Mouse (Mus musculus): ENCODE measurements around the gene Mybph. TPM values are rescaled to one million over a fixed set of nuclear protein-coding genes. Genes with fewer than 3 reads are reported as not detected.

Gene Mybph
- polyA plus RNA-seq, 1 experiment: 7.7 TPM

DNA sequence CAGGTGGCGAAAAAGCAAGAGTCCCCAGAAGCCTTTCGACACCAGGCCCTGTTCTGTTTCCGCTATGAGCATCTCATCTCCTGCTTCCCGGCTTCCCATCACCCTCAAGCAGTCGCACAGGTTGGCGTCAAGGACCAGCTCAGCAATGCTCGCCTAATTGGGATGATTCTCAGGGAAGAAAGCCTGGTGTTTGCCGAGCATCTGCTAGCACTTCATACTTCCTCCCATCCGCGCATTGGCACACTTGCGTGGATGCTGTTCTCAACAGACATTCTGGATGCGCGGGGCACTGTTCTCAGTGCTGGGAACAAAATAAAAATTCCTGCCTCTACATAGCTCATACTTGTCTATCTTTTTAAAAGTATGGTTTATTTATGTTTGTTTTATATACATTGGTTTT, 11.0 kb downstream of the Mybph start:
- TF ChIP-seq POLR2A (IDR thresholded peaks at IDR 0.05; ENCODE audit: borderline replicate concordance, extremely low read depth, low read depth, low read length): no peak
- no peak for TF ChIP-seq CTCF (IDR thresholded peaks at IDR 0.05; ENCODE audit: insufficient read depth, low read length)
- Histone ChIP-seq H3K4me3 (replicated peaks; ENCODE audit: extremely low read depth, low read depth, low read length) (no peak overlapping the region), H3K4me1 (ENCODE audit: control insufficient read depth, insufficient read depth, low read length) (no peaks in the 10 kb centered on the region)
- DNase-seq: no peak
- 90% methylated on average over 13 of the region's 13 CpGs for WGBS

- TF ChIP-seq CTCF (IDR thresholded peaks at IDR 0.05; ENCODE audit: insufficient read depth, low read length): no peak
- no peak for TF ChIP-seq POLR2A (IDR thresholded peaks at IDR 0.05; ENCODE audit: borderline replicate concordance, extremely low read depth, low read depth, low read length)
- Histone ChIP-seq H3K4me1 (ENCODE audit: control insufficient read depth, insufficient read depth, low read length) (no peaks in the 10 kb centered on the region), H3K4me3 (replicated peaks; ENCODE audit: extremely low read depth, low read depth, low read length) (no peak overlapping the region)
- 33% methylated on average over 9 of the region's 9 CpGs for WGBS
- DNase-seq: no peak
These were observed 12.2 kb downstream of the Mybph start for GRCm38 (mm10) chr1:134205296-134206018.

- no peak overlapping the region for H3K4me3 ChIP-seq (replicated peaks; ENCODE audit: extremely low read depth, low read depth, low read length)
- 40% methylated on average over 5 of the region's 5 CpGs for WGBS
- H3K4me1 ChIP-seq (ENCODE audit: control insufficient read depth, insufficient read depth, low read length): peaks cover 2% of the 10 kb centered on the region; the same call in 1 of the 2 replicates
- DNase-seq: no peak
- TF ChIP-seq CTCF (IDR thresholded peaks at IDR 0.05; ENCODE audit: insufficient read depth, low read length) (no peak), POLR2A (IDR thresholded peaks at IDR 0.05; ENCODE audit: borderline replicate concordance, extremely low read depth, low read depth, low read length) (no peak)
These were observed 12.8 kb downstream of the Mybph start for GRCm38 (mm10) chr1:134206085-134206484.

GRCm38 (mm10) chr1:134210179-134210755, 17.0 kb downstream of the Mybph start:
- TF ChIP-seq CTCF (IDR thresholded peaks at IDR 0.05; ENCODE audit: insufficient read depth, low read length) (no peak), POLR2A (IDR thresholded peaks at IDR 0.05; ENCODE audit: borderline replicate concordance, extremely low read depth, low read depth, low read length) (no peak)
- 88% methylated on average over 6 of the region's 6 CpGs for WGBS
- H3K4me1 ChIP-seq (ENCODE audit: control insufficient read depth, insufficient read depth, low read length): peaks cover 4% of the 10 kb centered on the region; the same call in 1 of the 2 replicates
- H3K4me3 ChIP-seq (replicated peaks; ENCODE audit: extremely low read depth, low read depth, low read length): no peak overlapping the region
- no peak for DNase-seq

DNA sequence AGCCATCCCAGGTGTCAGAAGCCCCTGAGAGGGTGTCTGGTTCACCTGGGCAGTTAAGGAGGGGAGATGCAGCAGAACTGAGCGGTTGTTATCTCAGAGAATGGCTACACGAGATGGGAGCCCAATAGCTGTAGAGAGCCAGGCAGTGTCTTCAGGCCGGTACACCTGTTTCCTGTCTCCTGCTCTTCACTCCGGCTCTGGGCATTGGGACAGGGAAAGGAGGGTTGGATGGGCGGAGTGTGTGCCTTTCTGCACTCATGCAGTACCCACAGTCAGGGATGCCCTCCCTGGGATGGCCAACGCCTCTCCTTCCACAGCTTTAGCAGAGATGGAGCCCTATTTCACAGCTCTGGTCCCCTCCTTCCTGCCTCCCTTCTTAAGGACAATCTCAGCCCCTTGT, 17.8 kb downstream of the Mybph start:
- DNase-seq: no peak
- peaks cover 4% of the 10 kb centered on the region; the same call in 1 of the 2 replicates for H3K4me1 ChIP-seq (ENCODE audit: control insufficient read depth, insufficient read depth, low read length)
- no peak overlapping the region for H3K4me3 ChIP-seq (replicated peaks; ENCODE audit: extremely low read depth, low read depth, low read length)
- 40% methylated on average over 6 of the region's 6 CpGs for WGBS
- TF ChIP-seq CTCF (IDR thresholded peaks at IDR 0.05; ENCODE audit: insufficient read depth, low read length) (no peak), POLR2A (IDR thresholded peaks at IDR 0.05; ENCODE audit: borderline replicate concordance, extremely low read depth, low read depth, low read length) (no peak)

- 31% methylated on average over 2 of the region's 2 CpGs for WGBS
- TF ChIP-seq POLR2A (IDR thresholded peaks at IDR 0.05; ENCODE audit: borderline replicate concordance, extremely low read depth, low read depth, low read length) (no peak), CTCF (IDR thresholded peaks at IDR 0.05; ENCODE audit: insufficient read depth, low read length) (no peak)
- no peak for DNase-seq
- Histone ChIP-seq H3K4me1 (ENCODE audit: control insufficient read depth, insufficient read depth, low read length) (peaks cover 4% of the 10 kb centered on the region; the same call in 1 of the 2 replicates), H3K4me3 (replicated peaks; ENCODE audit: extremely low read depth, low read depth, low read length) (no peak overlapping the region)
These were observed 18.4 kb downstream of the Mybph start for GRCm38 (mm10) chr1:134211631-134212030.

- no peak overlapping the region for H3K4me3 ChIP-seq (replicated peaks; ENCODE audit: extremely low read depth, low read depth, low read length)
- DNase-seq: no peak
- TF ChIP-seq CTCF (IDR thresholded peaks at IDR 0.05; ENCODE audit: insufficient read depth, low read length) (no peak), POLR2A (IDR thresholded peaks at IDR 0.05; ENCODE audit: borderline replicate concordance, extremely low read depth, low read depth, low read length) (no peak)
- 73% methylated on average over 6 of the region's 6 CpGs for WGBS
- H3K4me1 ChIP-seq (ENCODE audit: control insufficient read depth, insufficient read depth, low read length): peaks cover 4% of the 10 kb centered on the region; the same call in 1 of the 2 replicates
These were observed 19.1 kb downstream of the Mybph start for GRCm38 (mm10) chr1:134212351-134212750.

GRCm38 (mm10) chr1:134213405-134213804, 20.2 kb downstream of the Mybph start:
- H3K4me3 ChIP-seq (replicated peaks; ENCODE audit: extremely low read depth, low read depth, low read length): no peak overlapping the region
- DNase-seq: no peak
- peaks cover 4% of the 10 kb centered on the region; the same call in 1 of the 2 replicates for H3K4me1 ChIP-seq (ENCODE audit: control insufficient read depth, insufficient read depth, low read length)
- 64% methylated on average over 7 of the region's 7 CpGs for WGBS
- no peak for TF ChIP-seq POLR2A (IDR thresholded peaks at IDR 0.05; ENCODE audit: borderline replicate concordance, extremely low read depth, low read depth, low read length)
- no peak for TF ChIP-seq CTCF (IDR thresholded peaks at IDR 0.05; ENCODE audit: insufficient read depth, low read length)

- no peak overlapping the region for H3K4me3 ChIP-seq (replicated peaks; ENCODE audit: extremely low read depth, low read depth, low read length)
- DNase-seq: no peak
- TF ChIP-seq POLR2A (IDR thresholded peaks at IDR 0.05; ENCODE audit: borderline replicate concordance, extremely low read depth, low read depth, low read length) (no peak), CTCF (IDR thresholded peaks at IDR 0.05; ENCODE audit: insufficient read depth, low read length) (no peak)
- WGBS: 76% methylated on average over 7 of the region's 7 CpGs
- H3K4me1 ChIP-seq (ENCODE audit: control insufficient read depth, insufficient read depth, low read length): peaks cover 4% of the 10 kb centered on the region; the same call in 1 of the 2 replicates
These were observed 21.8 kb downstream of the Mybph start for GRCm38 (mm10) chr1:134215059-134215458.
